Mouse (Mus musculus): ENCODE results near the gene Lingo3.

Gene Lingo3

DNA sequence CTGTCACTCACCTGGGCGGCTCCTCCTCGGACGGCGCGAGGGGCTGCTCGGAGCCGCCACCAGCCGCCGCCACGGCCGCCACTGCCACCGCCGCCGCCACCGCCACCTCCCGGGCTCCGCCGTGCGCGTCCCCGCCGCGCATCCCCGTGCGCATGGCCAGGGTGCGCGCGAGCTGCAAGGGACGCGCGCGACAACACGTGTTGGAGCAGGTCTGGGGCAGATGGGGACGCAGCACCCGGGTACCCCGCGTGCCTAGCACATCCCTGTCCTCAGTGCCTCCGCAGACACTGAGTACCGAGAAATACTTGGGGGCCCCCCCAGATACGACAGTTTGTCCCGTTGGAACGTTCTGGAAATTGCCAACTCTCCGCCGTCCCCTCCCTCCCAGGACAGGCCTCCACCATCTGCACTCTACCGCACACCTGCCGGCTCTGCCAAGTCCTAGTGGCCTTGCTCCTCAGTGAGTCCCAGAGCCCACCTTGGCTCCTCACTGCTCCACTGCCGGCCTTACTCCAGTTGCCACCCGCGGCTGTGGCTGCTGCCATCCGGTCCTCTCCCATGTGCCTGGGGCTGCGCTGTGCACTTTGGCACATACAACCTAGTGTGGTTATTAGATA is at the start of gene Lingo3:
Lingo3 (minus strand) TSS at position 109 of the 617 bp plus-strand sequence.
- DNase-seq (ENCODE audit: low read depth, low spot score): no peak

- DNase-seq (ENCODE audit: low read depth, low spot score): peak; percentile 8
These were observed 43.3 kb upstream of the Lingo3 start for GRCm38 (mm10) chr10:80887181-80887580.

- DNase-seq (ENCODE audit: low read depth, low spot score): peak; percentile 78
These were observed 37.5 kb upstream of the Lingo3 start for GRCm38 (mm10) chr10:80881301-80881700.

- peak; percentile 27 for DNase-seq (ENCODE audit: low read depth, low spot score)
These were observed 37.1 kb upstream of the Lingo3 start for GRCm38 (mm10) chr10:80880901-80881300.

- DNase-seq (ENCODE audit: low read depth, low spot score): peak; percentile 80
These were observed 36.3 kb upstream of the Lingo3 start for GRCm38 (mm10) chr10:80880131-80880641.

GRCm38 (mm10) chr10:80876594-80876993 is 32.8 kb upstream of the Lingo3 start:
- no peak for DNase-seq (ENCODE audit: low read depth, low spot score)

- peak; percentile 73 for DNase-seq (ENCODE audit: low read depth, low spot score)
These were observed 32.2 kb upstream of the Lingo3 start for GRCm38 (mm10) chr10:80876028-80876427.

GRCm38 (mm10) chr10:80874035-80874434 is 30.2 kb upstream of the Lingo3 start:
- DNase-seq (ENCODE audit: low read depth, low spot score): no peak

- DNase-seq (ENCODE audit: low read depth, low spot score): no peak
These were observed 27.7 kb upstream of the Lingo3 start, which contains the start of gene Tmprss9 for GRCm38 (mm10) chr10:80871581-80871980. Tmprss9 (plus strand) TSS chr10:80871848.

DNA sequence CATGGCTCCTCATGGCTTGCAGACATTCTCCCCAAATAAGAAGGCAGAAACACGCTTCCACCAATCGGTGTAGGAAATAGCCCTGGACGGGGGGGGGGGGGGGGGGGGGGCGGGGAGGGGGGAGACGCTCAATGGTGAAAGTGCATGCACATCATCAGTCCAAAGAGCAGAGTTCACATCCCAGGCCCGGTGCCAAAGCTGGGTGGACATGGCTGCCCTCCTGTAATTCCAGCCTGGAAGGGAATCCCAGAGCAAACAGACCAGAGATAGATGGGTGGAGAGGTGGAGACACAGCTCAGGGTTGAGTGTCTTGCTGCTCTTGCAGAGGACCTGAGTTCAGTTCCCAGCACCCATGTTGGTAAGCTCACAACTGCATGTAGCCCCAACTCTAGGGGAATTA is 27.2 kb upstream of the Lingo3 start:
- DNase-seq (ENCODE audit: low read depth, low spot score): no peak

- no peak for DNase-seq (ENCODE audit: low read depth, low spot score)
These were observed 20.6 kb upstream of the Lingo3 start for GRCm38 (mm10) chr10:80864446-80864845.

DNA sequence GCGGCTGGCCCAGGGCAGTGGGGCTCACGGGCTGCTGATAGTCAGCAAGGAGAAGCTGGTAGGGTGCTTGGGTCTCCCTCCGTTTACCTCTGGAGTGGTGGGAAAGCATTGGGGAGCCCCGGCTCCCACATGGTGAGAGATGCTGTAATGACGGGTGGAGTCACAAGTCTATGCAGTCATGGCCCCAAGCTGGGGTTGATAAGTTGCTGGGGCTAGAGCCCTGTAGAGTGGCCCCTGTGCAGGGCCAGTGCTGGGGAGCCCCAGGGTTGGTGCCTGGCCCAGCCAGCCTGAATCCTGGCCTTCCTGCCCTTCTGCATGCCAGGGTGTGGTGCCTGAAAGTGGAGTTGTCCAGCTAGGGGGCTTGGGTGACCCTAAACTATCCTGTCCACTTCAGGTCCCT is 18.5 kb upstream of the Lingo3 start:
- no peak for DNase-seq (ENCODE audit: low read depth, low spot score)

- no peak for DNase-seq (ENCODE audit: low read depth, low spot score)
These were observed 14.6 kb upstream of the Lingo3 start for GRCm38 (mm10) chr10:80858350-80858935.

- no peak for DNase-seq (ENCODE audit: low read depth, low spot score)
These were observed 14.0 kb upstream of the Lingo3 start for GRCm38 (mm10) chr10:80857848-80858247.

DNA sequence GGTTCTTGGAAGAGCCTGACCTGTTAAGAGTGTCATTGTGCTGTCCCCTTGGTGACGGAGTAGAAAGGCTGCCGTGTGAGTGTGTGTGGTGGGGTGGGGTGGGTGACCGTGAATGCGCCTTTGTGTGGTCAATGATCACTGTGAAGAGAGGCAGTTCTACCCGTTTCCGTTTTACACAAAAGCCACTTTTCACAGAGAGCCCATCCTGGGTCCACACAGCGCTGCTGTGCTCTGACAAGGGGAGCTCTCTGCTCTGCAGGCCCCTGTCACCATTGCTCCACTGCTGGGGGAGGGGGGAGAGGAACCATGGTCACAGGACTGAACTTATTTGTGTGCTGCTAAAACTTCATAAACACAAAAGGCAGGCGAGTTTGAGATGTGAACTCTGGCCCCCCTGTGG is 13.5 kb upstream of the Lingo3 start:
- DNase-seq (ENCODE audit: low read depth, low spot score): no peak

DNA sequence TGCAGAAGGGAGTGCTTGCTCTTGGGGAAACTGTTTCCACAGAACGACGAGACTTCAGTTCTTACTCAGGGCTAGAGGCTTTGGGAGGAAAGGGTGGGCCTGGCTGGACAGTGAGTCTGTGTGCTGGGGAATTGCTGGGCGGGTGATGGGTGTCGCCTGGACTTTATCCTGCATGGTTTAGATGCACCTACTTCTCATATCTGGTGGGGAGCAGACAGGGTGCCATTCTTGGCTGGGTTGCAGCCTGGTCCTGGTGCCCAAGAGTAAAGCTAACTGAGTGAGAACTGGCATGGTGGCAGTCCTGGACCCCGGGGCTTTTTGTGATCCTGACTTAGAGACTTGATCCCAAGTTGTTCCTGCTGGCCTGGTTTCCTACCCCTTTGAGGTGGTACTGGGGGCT is 13.1 kb upstream of the Lingo3 start:
- DNase-seq (ENCODE audit: low read depth, low spot score): no peak

DNA sequence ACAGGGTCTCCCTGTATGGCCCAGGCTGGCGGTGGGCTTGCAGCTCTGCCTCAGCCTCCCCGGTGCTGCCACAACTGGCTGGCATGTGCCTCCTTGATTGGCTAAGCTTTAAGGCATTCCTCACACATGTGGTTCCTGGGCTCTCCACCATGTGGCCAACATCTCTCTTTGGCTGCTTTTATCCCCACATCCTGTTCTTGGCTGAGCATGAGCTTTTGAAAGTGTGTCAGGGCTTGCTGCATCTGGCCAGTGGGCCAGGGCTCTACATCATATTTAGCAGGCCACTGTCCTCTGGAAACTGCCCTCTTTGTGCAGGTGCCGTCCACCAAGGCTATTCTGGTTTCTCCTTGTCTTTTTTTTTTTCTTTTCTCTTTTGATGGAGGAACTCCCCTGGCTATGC is 12.4 kb upstream of the Lingo3 start:
- DNase-seq (ENCODE audit: low read depth, low spot score): peak; percentile 86

DNA sequence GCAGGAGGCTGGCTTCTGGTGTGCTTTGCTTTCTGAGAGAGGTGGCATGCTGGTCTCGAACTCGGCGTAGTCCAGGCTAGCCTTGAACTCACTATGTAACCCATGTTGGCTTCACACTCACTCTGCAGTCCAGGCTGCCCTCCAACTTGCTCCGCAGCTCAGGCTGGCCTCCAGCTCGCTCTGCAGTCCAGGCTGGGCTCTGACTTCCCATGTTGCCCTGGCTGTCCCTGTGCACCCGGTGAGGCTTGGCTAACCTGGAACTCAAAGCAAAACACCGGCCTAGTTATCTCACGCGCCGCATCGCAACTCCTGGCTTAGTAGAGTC is 11.9 kb upstream of the Lingo3 start:
- DNase-seq (ENCODE audit: low read depth, low spot score): no peak

GRCm38 (mm10) chr10:80854913-80855748 is 11.3 kb upstream of the Lingo3 start, which contains the start of the genes Lsm7 and Sppl2b:
Lsm7 (minus strand) TSS chr10:80855209.
Sppl2b (plus strand) TSS chr10:80855275.
- peak; percentile 90 for DNase-seq (ENCODE audit: low read depth, low spot score)

GRCm38 (mm10) chr10:80848571-80848970 is 4.7 kb upstream of the Lingo3 start:
- DNase-seq (ENCODE audit: low read depth, low spot score): peak; percentile 23

- DNase-seq (ENCODE audit: low read depth, low spot score): no peak
These were observed 1.9 kb upstream of the Lingo3 start for GRCm38 (mm10) chr10:80845732-80846131.

DNA sequence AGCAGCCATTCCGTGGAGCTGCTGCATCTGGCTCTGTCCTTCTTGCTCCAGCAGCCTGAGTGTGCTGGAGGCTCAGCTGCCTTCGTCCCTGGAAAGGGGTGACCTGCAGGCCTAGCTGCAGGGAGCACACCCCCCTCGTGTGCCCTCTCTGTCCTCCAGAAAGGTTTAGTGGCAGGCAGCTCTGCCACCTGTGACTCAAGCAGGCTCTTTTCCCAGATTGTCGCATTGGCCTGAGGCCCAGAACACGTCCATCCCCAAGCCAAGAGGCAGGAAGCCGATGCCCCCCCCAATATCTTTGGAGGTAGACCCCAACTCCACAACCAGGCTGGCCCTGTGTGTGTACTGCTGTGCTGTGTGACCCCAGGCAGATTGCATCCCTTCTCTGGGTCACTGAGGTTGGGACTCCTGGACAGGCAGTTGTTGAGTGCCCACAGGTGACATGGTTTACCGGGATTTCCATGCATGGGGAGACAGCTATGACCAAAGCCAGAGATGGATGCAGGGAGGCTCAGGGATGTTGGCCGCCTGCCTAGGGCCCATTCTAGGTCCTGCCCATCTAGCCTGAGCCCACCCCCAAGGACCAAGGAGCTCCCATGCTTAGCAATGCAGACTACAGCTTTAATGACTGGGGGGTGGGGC is 1.3 kb upstream of the Lingo3 start:
- no peak for DNase-seq (ENCODE audit: low read depth, low spot score)
